Mouse (Mus musculus): ENCODE results near the gene Gm20388. TPM values are rescaled to one million over a fixed set of nuclear protein-coding genes. Genes with fewer than 3 reads are reported as not detected.

The Gm20388 gene
- polyA plus RNA-seq, 1 experiment, result 28.1 TPM

- TF ChIP-seq EP300 (IDR thresholded peaks at IDR 0.05; ENCODE audit: insufficient read depth, low read depth, low read length) (no peak), POLR2A (IDR thresholded peaks at IDR 0.05; ENCODE audit: insufficient read depth, low read length) (no peak), CTCF (IDR thresholded peaks at IDR 0.05; ENCODE audit: low read depth, low read length) (no peak)
- H3K27ac ChIP-seq (ENCODE audit: insufficient read depth, low read length), result no peak overlapping the region
Measured at GRCm38 (mm10) chr8:120100388-120101067, 189.9 kb downstream of the Gm20388 start.

GRCm38 (mm10) chr8:120101068-120101972 is 190.7 kb downstream of the Gm20388 start, which contains the start of gene Zdhhc7:
TSS of gene Zdhhc7 (minus strand) at chr8:120101482.
- H3K27me3 ChIP-seq (ENCODE audit: control insufficient read depth, insufficient read depth, low read length, poor library complexity, severe bottlenecking), result no peaks in the 10 kb centered on the region
- peak within 1 kb of the TSS; percentile 93 for H3K9ac ChIP-seq (ENCODE audit: low read depth, poor library complexity, severe bottlenecking)
- no peak within 1 kb of the TSS for H3K27ac ChIP-seq (ENCODE audit: insufficient read depth, low read length)
- H3K4me3 ChIP-seq (ENCODE audit: low read depth, low read length), result peak within 1 kb of the TSS; percentile 91
- no peaks in the 10 kb centered on the region for H3K4me1 ChIP-seq (ENCODE audit: control insufficient read depth, insufficient read depth, low read length)
- TF ChIP-seq EP300 (IDR thresholded peaks at IDR 0.05; ENCODE audit: insufficient read depth, low read depth, low read length) (no peak), POLR2A (IDR thresholded peaks at IDR 0.05; ENCODE audit: insufficient read depth, low read length) (no peak), CTCF (IDR thresholded peaks at IDR 0.05; ENCODE audit: low read depth, low read length) (no peak)
- H3K9me3 ChIP-seq (replicated peaks; ENCODE audit: control insufficient read depth, insufficient read depth, low read length, poor library complexity, severe bottlenecking), result no peaks in the 10 kb centered on the region
- H3K36me3 ChIP-seq (ENCODE audit: control insufficient read depth, insufficient read depth, low read length, poor library complexity, severe bottlenecking), result no peaks in the 10 kb centered on the region

More at GRCm38 (mm10) chr8:120100388-120101067, 189.9 kb downstream of the Gm20388 start:
- H3K9me3 ChIP-seq (replicated peaks; ENCODE audit: control insufficient read depth, insufficient read depth, low read length, poor library complexity, severe bottlenecking), result no peaks in the 10 kb centered on the region
- H3K4me1 ChIP-seq (ENCODE audit: control insufficient read depth, insufficient read depth, low read length), result no peaks in the 10 kb centered on the region
- no peaks in the 10 kb centered on the region for H3K36me3 ChIP-seq (ENCODE audit: control insufficient read depth, insufficient read depth, low read length, poor library complexity, severe bottlenecking)
- H3K9ac ChIP-seq (ENCODE audit: low read depth, poor library complexity, severe bottlenecking), result peak overlapping the region; percentile 93
- no peaks in the 10 kb centered on the region for H3K27me3 ChIP-seq (ENCODE audit: control insufficient read depth, insufficient read depth, low read length, poor library complexity, severe bottlenecking)
- peak overlapping the region; percentile 91 for H3K4me3 ChIP-seq (ENCODE audit: low read depth, low read length)

- TF ChIP-seq EP300 (IDR thresholded peaks at IDR 0.05; ENCODE audit: insufficient read depth, low read depth, low read length) (no peak), POLR2A (IDR thresholded peaks at IDR 0.05; ENCODE audit: insufficient read depth, low read length) (no peak), CTCF (IDR thresholded peaks at IDR 0.05; ENCODE audit: low read depth, low read length) (no peak)
- no peaks in the 10 kb centered on the region for H3K4me1 ChIP-seq (ENCODE audit: control insufficient read depth, insufficient read depth, low read length)
- H3K4me3 ChIP-seq (ENCODE audit: low read depth, low read length), result no peak overlapping the region
- H3K27me3 ChIP-seq (ENCODE audit: control insufficient read depth, insufficient read depth, low read length, poor library complexity, severe bottlenecking), result no peaks in the 10 kb centered on the region
- no peaks in the 10 kb centered on the region for H3K9me3 ChIP-seq (replicated peaks; ENCODE audit: control insufficient read depth, insufficient read depth, low read length, poor library complexity, severe bottlenecking)
- no peak overlapping the region for H3K27ac ChIP-seq (ENCODE audit: insufficient read depth, low read length)
- no peaks in the 10 kb centered on the region for H3K36me3 ChIP-seq (ENCODE audit: control insufficient read depth, insufficient read depth, low read length, poor library complexity, severe bottlenecking)
- H3K9ac ChIP-seq (ENCODE audit: low read depth, poor library complexity, severe bottlenecking), result no peak overlapping the region
Measured at GRCm38 (mm10) chr8:120103916-120104315, 193.3 kb downstream of the Gm20388 start.

GRCm38 (mm10) chr8:120104721-120105272 is 194.2 kb downstream of the Gm20388 start:
- no peaks in the 10 kb centered on the region for H3K9me3 ChIP-seq (replicated peaks; ENCODE audit: control insufficient read depth, insufficient read depth, low read length, poor library complexity, severe bottlenecking)
- H3K27me3 ChIP-seq (ENCODE audit: control insufficient read depth, insufficient read depth, low read length, poor library complexity, severe bottlenecking), result no peaks in the 10 kb centered on the region
- H3K36me3 ChIP-seq (ENCODE audit: control insufficient read depth, insufficient read depth, low read length, poor library complexity, severe bottlenecking), result no peaks in the 10 kb centered on the region
- H3K27ac ChIP-seq (ENCODE audit: insufficient read depth, low read length), result no peak overlapping the region
- TF ChIP-seq EP300 (IDR thresholded peaks at IDR 0.05; ENCODE audit: insufficient read depth, low read depth, low read length), result no peak
- no peak for TF ChIP-seq CTCF (IDR thresholded peaks at IDR 0.05; ENCODE audit: low read depth, low read length)
- no peak for TF ChIP-seq POLR2A (IDR thresholded peaks at IDR 0.05; ENCODE audit: insufficient read depth, low read length)
- no peak overlapping the region for H3K4me3 ChIP-seq (ENCODE audit: low read depth, low read length)
- H3K9ac ChIP-seq (ENCODE audit: low read depth, poor library complexity, severe bottlenecking), result no peak overlapping the region
- no peaks in the 10 kb centered on the region for H3K4me1 ChIP-seq (ENCODE audit: control insufficient read depth, insufficient read depth, low read length)

GRCm38 (mm10) chr8:120109149-120109548 is 198.5 kb downstream of the Gm20388 start:
- Histone ChIP-seq H3K9ac (ENCODE audit: low read depth, poor library complexity, severe bottlenecking) (no peak overlapping the region), H3K36me3 (ENCODE audit: control insufficient read depth, insufficient read depth, low read length, poor library complexity, severe bottlenecking) (no peaks in the 10 kb centered on the region), H3K27me3 (ENCODE audit: control insufficient read depth, insufficient read depth, low read length, poor library complexity, severe bottlenecking) (no peaks in the 10 kb centered on the region), H3K27ac (ENCODE audit: insufficient read depth, low read length) (no peak overlapping the region), H3K4me3 (ENCODE audit: low read depth, low read length) (no peak overlapping the region), H3K9me3 (replicated peaks; ENCODE audit: control insufficient read depth, insufficient read depth, low read length, poor library complexity, severe bottlenecking) (no peaks in the 10 kb centered on the region), H3K4me1 (ENCODE audit: control insufficient read depth, insufficient read depth, low read length) (no peaks in the 10 kb centered on the region)
- TF ChIP-seq EP300 (IDR thresholded peaks at IDR 0.05; ENCODE audit: insufficient read depth, low read depth, low read length), result no peak
- no peak for TF ChIP-seq POLR2A (IDR thresholded peaks at IDR 0.05; ENCODE audit: insufficient read depth, low read length)
- TF ChIP-seq CTCF (IDR thresholded peaks at IDR 0.05; ENCODE audit: low read depth, low read length), result no peak

All from ES-Bruce4 (cell line).